Comparison of ENCODE assay signal across 18 mouse cellular contexts in genomic region chr1:70316128-70316765, GRCm38 (mm10).
A peak's percentile ranks its signal among the peaks of the same experiment; 100 is the strongest.
DNase-seq lines count a peak whose midpoint lies in the region; ATAC-seq and TF ChIP-seq lines count a peak whose summit lies in the region.
"Had no signal": no experiment of that assay in that cellular context is flagged by ENCODE, and none has a peak within 500 bp of the region (broad histone marks: within the 10 kb centered on the region; RNA-seq: fewer than 3 reads in every experiment).

No protein-coding gene starts in this region.

- no peak for TF ChIP-seq CTCF in left cerebral cortex, adult 2 months (IDR thresholded peaks at IDR 0.05)
- TF ChIP-seq CTCF in cortical plate, adult 2 months (IDR thresholded peaks at IDR 0.05; ENCODE audit: extremely low read depth, insufficient read depth, low read length) = no peak
- TF ChIP-seq CTCF in lung, postnatal 0 days (IDR thresholded peaks at IDR 0.05) = no peak

- no peak for ATAC-seq in forebrain, embryonic 14.5 days
- ATAC-seq in forebrain, embryonic 15.5 days (replicated peaks) = no peak
- ATAC-seq in midbrain, embryonic 16.5 days = peak; percentile 86
- ATAC-seq in lung, postnatal 0 days = no peak
- ATAC-seq: CD4-positive, CD25-positive, alpha-beta regulatory T cell, adult 4 months; forebrain, embryonic 13.5 days had no signal

- intact Hi-C loops in left cerebral cortex, adult 2 months (cut with DNase I) = no loop called here
- intact Hi-C loops in left cerebral cortex, postnatal 4 days (cut with DNase I) = no loop called here

- H3K4me3 ChIP-seq in forebrain, embryonic 14.5 days (ENCODE audit: low read depth, low read length) = no peak overlapping the region
- H3K4me3 ChIP-seq in forebrain, embryonic 15.5 days = no peak overlapping the region
- H3K4me3 ChIP-seq in left cerebral cortex, adult 2 months = peak overlapping the region; percentile 22; the same call in 1 of the 2 replicates
- H3K4me3 ChIP-seq in cortical plate, adult 2 months (ENCODE audit: insufficient read depth, low read length) = peak overlapping the region; percentile 17; the same call in 1 of the 2 replicates
- no peak overlapping the region for H3K4me3 ChIP-seq in midbrain, embryonic 16.5 days (ENCODE audit: low read depth, low read length)
- no peak overlapping the region for H3K4me3 ChIP-seq in lung, postnatal 0 days (ENCODE audit: low read depth, low read length)
- H3K4me3 ChIP-seq: forebrain, embryonic 13.5 days; heart, adult 2 months; heart, embryonic 15.5 days; liver, embryonic 15.5 days had no signal

- no peak for TF ChIP-seq POLR2A in cortical plate, adult 2 months (IDR thresholded peaks at IDR 0.05; ENCODE audit: extremely low read depth, insufficient read depth, low read length)

- TF ChIP-seq EP300 in lung, postnatal 0 days (IDR thresholded peaks at IDR 0.05) = no peak

- DNase-seq in forebrain, embryonic 14.5 days (ENCODE audit: low spot score) = peak; percentile 6
- DNase-seq in left cerebral cortex, adult 2 months (ENCODE audit: extremely low spot score in 1 of 2, low spot score in 2 of 2) = no peak
- DNase-seq in left cerebral cortex, postnatal 4 days = no peak
- DNase-seq in lung, postnatal 0 days (ENCODE audit: low spot score) = no peak
- DNase-seq in adrenal gland, adult 18-20 months (ENCODE audit: low spot score in 2 of 2) = no peak
- DNase-seq: cerebellum, postnatal 10 days; gastrocnemius, postnatal 10 days; heart, adult 2 months; kidney, adult 9 months; lung, postnatal 10 days had no signal

- H3K4me2 ChIP-seq in forebrain, embryonic 14.5 days (ENCODE audit: low read length) = no peak overlapping the region
- H3K4me2 ChIP-seq in forebrain, embryonic 15.5 days (replicated peaks) = no peak overlapping the region
- H3K4me2 ChIP-seq in midbrain, embryonic 16.5 days (ENCODE audit: low read length) = peak overlapping the region; percentile 18
- no peak overlapping the region for H3K4me2 ChIP-seq in lung, postnatal 0 days (replicated peaks; ENCODE audit: low read depth, low read length)
- H3K4me2 ChIP-seq: forebrain, embryonic 13.5 days; heart, embryonic 15.5 days; liver, embryonic 15.5 days had no signal

- H3K36me3 ChIP-seq in forebrain, embryonic 14.5 days (ENCODE audit: control insufficient read depth, insufficient read depth, low read length) = no peaks in the 10 kb centered on the region
- no peaks in the 10 kb centered on the region for H3K36me3 ChIP-seq in forebrain, embryonic 15.5 days
- no peaks in the 10 kb centered on the region for H3K36me3 ChIP-seq in midbrain, embryonic 16.5 days (ENCODE audit: control insufficient read depth, insufficient read depth, low read length)
- no peaks in the 10 kb centered on the region for H3K36me3 ChIP-seq in lung, postnatal 0 days (ENCODE audit: insufficient read depth, low read length)
- H3K36me3 ChIP-seq: G1E; heart, embryonic 15.5 days; liver, embryonic 15.5 days had no signal

- H3K9me3 ChIP-seq in forebrain, embryonic 14.5 days (replicated peaks; ENCODE audit: control insufficient read depth, low read length) = no peaks in the 10 kb centered on the region
- H3K9me3 ChIP-seq in forebrain, embryonic 15.5 days = no peaks in the 10 kb centered on the region
- no peaks in the 10 kb centered on the region for H3K9me3 ChIP-seq in midbrain, embryonic 16.5 days (replicated peaks; ENCODE audit: control insufficient read depth, low read length, poor library complexity, severe bottlenecking)
- no peaks in the 10 kb centered on the region for H3K9me3 ChIP-seq in lung, postnatal 0 days (ENCODE audit: low read length)
- H3K9me3 ChIP-seq: forebrain, embryonic 13.5 days; G1E; heart, embryonic 15.5 days; liver, embryonic 15.5 days had no signal

- H3K27me3 ChIP-seq in forebrain, embryonic 14.5 days (replicated peaks; ENCODE audit: control insufficient read depth, insufficient read depth, low read length) = no peaks in the 10 kb centered on the region
- no peaks in the 10 kb centered on the region for H3K27me3 ChIP-seq in forebrain, embryonic 15.5 days
- no peaks in the 10 kb centered on the region for H3K27me3 ChIP-seq in midbrain, embryonic 16.5 days (ENCODE audit: control insufficient read depth, insufficient read depth, low read depth, low read length)
- no peaks in the 10 kb centered on the region for H3K27me3 ChIP-seq in lung, postnatal 0 days (replicated peaks; ENCODE audit: insufficient read depth, low read length)
- H3K27me3 ChIP-seq: forebrain, embryonic 13.5 days; heart, embryonic 15.5 days; liver, embryonic 15.5 days had no signal

- no peak overlapping the region for H3K27ac ChIP-seq in forebrain, embryonic 14.5 days (ENCODE audit: low read depth, low read length)
- no peak overlapping the region for H3K27ac ChIP-seq in forebrain, embryonic 15.5 days (replicated peaks)
- H3K27ac ChIP-seq in left cerebral cortex, adult 2 months = no peak overlapping the region
- H3K27ac ChIP-seq in cortical plate, adult 2 months (ENCODE audit: insufficient read depth, low read length) = no peak overlapping the region
- H3K27ac ChIP-seq in midbrain, embryonic 16.5 days (ENCODE audit: low read length) = peak overlapping the region; percentile 48; the same call in 1 of the 2 replicates
- H3K27ac ChIP-seq in lung, postnatal 0 days (ENCODE audit: low read length) = no peak overlapping the region
- H3K27ac ChIP-seq: forebrain, embryonic 13.5 days; heart, adult 2 months; heart, embryonic 15.5 days; liver, embryonic 15.5 days had no signal

- H3K9ac ChIP-seq in forebrain, embryonic 14.5 days (ENCODE audit: low read length) = no peak overlapping the region
- no peak overlapping the region for H3K9ac ChIP-seq in forebrain, embryonic 15.5 days (replicated peaks)
- H3K9ac ChIP-seq in midbrain, embryonic 16.5 days (ENCODE audit: low read depth, low read length) = no peak overlapping the region
- H3K9ac ChIP-seq in lung, postnatal 0 days (replicated peaks; ENCODE audit: low read depth) = no peak overlapping the region
- H3K9ac ChIP-seq: forebrain, embryonic 13.5 days; heart, embryonic 15.5 days; liver, embryonic 15.5 days had no signal

- WGBS in forebrain, embryonic 14.5 days = 85% methylated on average over 13 of the region's 13 CpGs
- 78% methylated on average over 13 of the region's 13 CpGs for WGBS in forebrain, embryonic 15.5 days
- WGBS in midbrain, embryonic 16.5 days = 55% methylated on average over 13 of the region's 13 CpGs
- WGBS in lung, postnatal 0 days = 68% methylated on average over 13 of the region's 13 CpGs

- H3K4me1 ChIP-seq in forebrain, embryonic 14.5 days (ENCODE audit: control insufficient read depth, insufficient read depth, low read length) = no peaks in the 10 kb centered on the region
- H3K4me1 ChIP-seq in forebrain, embryonic 15.5 days = no peaks in the 10 kb centered on the region
- no peaks in the 10 kb centered on the region for H3K4me1 ChIP-seq in cortical plate, adult 2 months (ENCODE audit: control insufficient read depth, insufficient read depth, low read length)
- peaks cover 7% of the 10 kb centered on the region for H3K4me1 ChIP-seq in midbrain, embryonic 16.5 days (ENCODE audit: control insufficient read depth, insufficient read depth, low read length)
- no peaks in the 10 kb centered on the region for H3K4me1 ChIP-seq in lung, postnatal 0 days (ENCODE audit: insufficient read depth, low read depth, low read length)
- H3K4me1 ChIP-seq: forebrain, embryonic 13.5 days; heart, embryonic 15.5 days; liver, embryonic 15.5 days had no signal

Comparison
In these comparisons a context has a peak if more than half of its experiments do, and no peak if none do; other contexts are left out.
1. H3K4me3 ChIP-seq: peak in left cerebral cortex, adult 2 months (single experiment) and cortical plate, adult 2 months (single experiment); none in forebrain, embryonic 14.5 days (single experiment), forebrain, embryonic 15.5 days (single experiment), midbrain, embryonic 16.5 days (single experiment) and lung, postnatal 0 days (single experiment).